Mouse (Mus musculus): ENCODE results near the gene Trpm3. TPM values are rescaled to one million over a fixed set of nuclear protein-coding genes. Genes with fewer than 3 reads are reported as not detected.

The Trpm3 gene
- polyA plus RNA-seq, 1 experiment from 2014 or later, result 14.8 TPM

- Histone ChIP-seq H3K9me3 (ENCODE audit: control insufficient read depth, low read length) (no peaks in the 10 kb centered on the region), H3K4me1 (ENCODE audit: control insufficient read depth, insufficient read depth, low read length) (no peaks in the 10 kb centered on the region), H3K27me3 (ENCODE audit: control insufficient read depth, insufficient read depth, low read length) (no peaks in the 10 kb centered on the region), H3K4me3 (replicated peaks; ENCODE audit: low read depth, low read length) (no peak overlapping the region), H3K27ac (replicated peaks; ENCODE audit: low read depth, low read length) (no peak overlapping the region), H3K4me2 (ENCODE audit: low read length) (no peak overlapping the region), H3K9ac (replicated peaks; ENCODE audit: low read length) (no peak overlapping the region), H3K36me3 (ENCODE audit: control insufficient read depth, insufficient read depth, low read length) (no peaks in the 10 kb centered on the region)
- ATAC-seq (ENCODE audit: low FRiP score, low TSS enrichment) (no peak), DNase-seq (no peak)
These were observed 642.7 kb downstream of the Trpm3 start for GRCm38 (mm10) chr19:22781579-22781978.

DNA sequence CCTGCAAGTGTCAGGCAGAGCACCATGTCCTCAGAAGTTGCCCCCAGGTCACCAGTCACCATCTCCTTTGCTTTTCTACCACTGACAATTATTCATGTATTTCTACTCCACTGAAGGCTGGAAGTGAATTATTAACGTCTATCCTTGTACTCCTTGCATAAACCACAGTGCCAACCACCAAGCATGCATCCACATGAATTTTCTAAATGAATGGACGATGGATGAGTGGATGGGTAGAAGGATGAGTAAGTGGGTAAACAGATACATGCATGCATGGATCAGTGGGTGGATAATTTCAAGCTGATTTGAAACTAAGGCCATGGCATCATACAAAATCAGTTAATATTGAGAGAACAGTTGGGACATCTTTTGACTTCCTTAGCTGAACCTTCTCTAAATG lies 644.9 kb downstream of the Trpm3 start:
- no peak for DNase-seq
- Histone ChIP-seq H3K4me2 (ENCODE audit: low read length) (no peak overlapping the region), H3K9me3 (ENCODE audit: control insufficient read depth, low read length) (0 out of 2 replicates have a peak, but pooled peaks cover 3% of the 10 kb centered on the region), H3K9ac (replicated peaks; ENCODE audit: low read length) (no peak overlapping the region), H3K36me3 (ENCODE audit: control insufficient read depth, insufficient read depth, low read length) (no peaks in the 10 kb centered on the region), H3K27ac (replicated peaks; ENCODE audit: low read depth, low read length) (no peak overlapping the region), H3K4me3 (replicated peaks; ENCODE audit: low read depth, low read length) (no peak overlapping the region), H3K4me1 (ENCODE audit: control insufficient read depth, insufficient read depth, low read length) (no peaks in the 10 kb centered on the region), H3K27me3 (ENCODE audit: control insufficient read depth, insufficient read depth, low read length) (no peaks in the 10 kb centered on the region)
- ATAC-seq (ENCODE audit: low FRiP score, low TSS enrichment), result no peak
- 84% methylated on average over 2 of the region's 2 CpGs for WGBS

GRCm38 (mm10) chr19:22789753-22790152 lies 650.9 kb downstream of the Trpm3 start:
- H3K36me3 ChIP-seq (ENCODE audit: control insufficient read depth, insufficient read depth, low read length), result no peaks in the 10 kb centered on the region
- 0 out of 2 replicates have a peak, but pooled peaks cover 3% of the 10 kb centered on the region for H3K9me3 ChIP-seq (ENCODE audit: control insufficient read depth, low read length)
- ATAC-seq (ENCODE audit: low FRiP score, low TSS enrichment) (no peak), DNase-seq (no peak)
- H3K27ac ChIP-seq (replicated peaks; ENCODE audit: low read depth, low read length), result no peak overlapping the region
- H3K27me3 ChIP-seq (ENCODE audit: control insufficient read depth, insufficient read depth, low read length), result no peaks in the 10 kb centered on the region
- 87% methylated on average over 3 of the region's 3 CpGs for WGBS
- no peak overlapping the region for H3K9ac ChIP-seq (replicated peaks; ENCODE audit: low read length)
- no peak overlapping the region for H3K4me3 ChIP-seq (replicated peaks; ENCODE audit: low read depth, low read length)
- no peak overlapping the region for H3K4me2 ChIP-seq (ENCODE audit: low read length)
- no peaks in the 10 kb centered on the region for H3K4me1 ChIP-seq (ENCODE audit: control insufficient read depth, insufficient read depth, low read length)

- Histone ChIP-seq H3K4me1 (ENCODE audit: control insufficient read depth, insufficient read depth, low read length) (no peaks in the 10 kb centered on the region), H3K4me3 (replicated peaks; ENCODE audit: low read depth, low read length) (no peak overlapping the region), H3K4me2 (ENCODE audit: low read length) (no peak overlapping the region), H3K9ac (replicated peaks; ENCODE audit: low read length) (no peak overlapping the region), H3K36me3 (ENCODE audit: control insufficient read depth, insufficient read depth, low read length) (no peaks in the 10 kb centered on the region), H3K27ac (replicated peaks; ENCODE audit: low read depth, low read length) (no peak overlapping the region), H3K27me3 (ENCODE audit: control insufficient read depth, insufficient read depth, low read length) (no peaks in the 10 kb centered on the region), H3K9me3 (ENCODE audit: control insufficient read depth, low read length) (no peaks in the 10 kb centered on the region)
- 82% methylated on average over 2 of the region's 2 CpGs for WGBS
- ATAC-seq (ENCODE audit: low FRiP score, low TSS enrichment), result no peak
- no peak for DNase-seq
These were observed 658.1 kb downstream of the Trpm3 start for GRCm38 (mm10) chr19:22796996-22797395.

- DNase-seq, result no peak
- no peak overlapping the region for H3K27ac ChIP-seq (replicated peaks; ENCODE audit: low read depth, low read length)
- WGBS, result 43% methylated on average over 5 of the region's 5 CpGs
These were observed 661.6 kb downstream of the Trpm3 start for GRCm38 (mm10) chr19:22800471-22800870.

DNA sequence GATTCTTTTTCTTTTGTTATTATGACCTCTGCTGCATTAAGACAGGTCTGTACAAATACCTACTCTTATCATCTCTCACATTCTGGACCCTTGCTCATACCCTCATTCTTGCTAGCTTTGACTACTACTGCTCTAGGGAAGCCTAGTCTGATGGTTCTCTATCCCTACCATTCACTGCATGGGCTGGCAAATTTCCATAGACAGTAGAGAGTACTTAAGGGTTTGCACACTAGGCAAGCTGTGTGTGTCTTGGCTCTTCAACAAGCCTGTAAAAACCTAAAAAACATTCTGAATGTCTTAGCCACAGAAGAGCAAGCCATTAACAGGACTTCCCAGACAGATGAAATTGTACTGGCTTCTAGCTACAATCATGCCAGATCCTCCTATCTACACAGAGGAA lies 664.5 kb downstream of the Trpm3 start:
- Histone ChIP-seq H3K4me1 (ENCODE audit: control insufficient read depth, insufficient read depth, low read length) (no peaks in the 10 kb centered on the region), H3K27me3 (ENCODE audit: control insufficient read depth, insufficient read depth, low read length) (no peaks in the 10 kb centered on the region), H3K4me3 (replicated peaks; ENCODE audit: low read depth, low read length) (no peak overlapping the region), H3K27ac (replicated peaks; ENCODE audit: low read depth, low read length) (no peak overlapping the region), H3K9ac (replicated peaks; ENCODE audit: low read length) (no peak overlapping the region), H3K36me3 (ENCODE audit: control insufficient read depth, insufficient read depth, low read length) (no peaks in the 10 kb centered on the region), H3K4me2 (ENCODE audit: low read length) (no peak overlapping the region), H3K9me3 (ENCODE audit: control insufficient read depth, low read length) (no peaks in the 10 kb centered on the region)
- ATAC-seq (ENCODE audit: low FRiP score, low TSS enrichment) (no peak), DNase-seq (no peak)

More at GRCm38 (mm10) chr19:22800471-22800870, 661.6 kb downstream of the Trpm3 start:
- Histone ChIP-seq H3K36me3 (ENCODE audit: control insufficient read depth, insufficient read depth, low read length) (no peaks in the 10 kb centered on the region), H3K4me3 (replicated peaks; ENCODE audit: low read depth, low read length) (no peak overlapping the region), H3K9ac (replicated peaks; ENCODE audit: low read length) (no peak overlapping the region), H3K4me2 (ENCODE audit: low read length) (no peak overlapping the region), H3K9me3 (ENCODE audit: control insufficient read depth, low read length) (no peaks in the 10 kb centered on the region), H3K4me1 (ENCODE audit: control insufficient read depth, insufficient read depth, low read length) (no peaks in the 10 kb centered on the region), H3K27me3 (ENCODE audit: control insufficient read depth, insufficient read depth, low read length) (no peaks in the 10 kb centered on the region)
- no peak for ATAC-seq (ENCODE audit: low FRiP score, low TSS enrichment)

DNA sequence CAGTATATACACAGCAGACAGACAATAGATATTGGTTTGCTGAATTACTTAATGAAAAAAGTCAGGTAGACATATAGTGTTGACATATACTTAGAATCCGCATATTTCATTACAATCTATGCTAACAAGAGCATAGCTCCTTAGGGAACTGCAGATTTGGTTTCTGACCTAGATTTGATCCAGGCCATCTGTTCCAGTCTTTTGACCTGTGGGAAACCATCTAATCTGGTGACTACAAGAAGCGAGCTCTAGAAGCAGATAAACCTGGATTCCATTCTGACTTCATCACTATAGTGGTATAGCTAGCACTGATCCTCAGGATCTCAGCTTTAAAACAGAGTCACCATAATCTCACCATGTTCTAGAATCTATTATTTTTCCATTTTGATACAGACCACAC lies 665.5 kb downstream of the Trpm3 start:
- Histone ChIP-seq H3K36me3 (ENCODE audit: control insufficient read depth, insufficient read depth, low read length) (no peaks in the 10 kb centered on the region), H3K9me3 (ENCODE audit: control insufficient read depth, low read length) (no peaks in the 10 kb centered on the region), H3K4me3 (replicated peaks; ENCODE audit: low read depth, low read length) (no peak overlapping the region), H3K4me1 (ENCODE audit: control insufficient read depth, insufficient read depth, low read length) (no peaks in the 10 kb centered on the region), H3K9ac (replicated peaks; ENCODE audit: low read length) (no peak overlapping the region), H3K27me3 (ENCODE audit: control insufficient read depth, insufficient read depth, low read length) (no peaks in the 10 kb centered on the region), H3K4me2 (ENCODE audit: low read length) (no peak overlapping the region), H3K27ac (replicated peaks; ENCODE audit: low read depth, low read length) (no peak overlapping the region)
- DNase-seq (no peak), ATAC-seq (ENCODE audit: low FRiP score, low TSS enrichment) (no peak)
- WGBS, result 88% methylated on average over 2 of the region's 2 CpGs

DNA sequence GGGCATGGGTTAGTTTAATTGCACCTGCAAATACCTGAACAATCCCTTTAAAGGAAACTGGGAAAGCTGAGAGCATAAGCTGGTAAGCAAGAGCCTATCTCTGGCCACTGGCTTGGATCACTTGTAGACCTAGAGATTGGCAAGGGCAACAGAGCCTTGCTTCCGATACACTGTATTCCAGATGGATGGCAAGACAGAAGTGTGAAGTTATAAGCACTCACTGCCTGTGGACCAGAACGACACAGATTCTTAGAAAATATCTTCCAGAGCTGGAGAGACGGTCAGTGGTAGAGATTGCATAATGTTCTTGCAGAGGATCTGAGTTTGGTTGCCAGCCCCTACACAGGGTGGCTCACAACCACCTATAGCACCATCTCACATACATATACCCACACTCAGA lies 671.4 kb downstream of the Trpm3 start:
- 89% methylated on average over 3 of the region's 3 CpGs for WGBS
- no peak overlapping the region for H3K27ac ChIP-seq (replicated peaks; ENCODE audit: low read depth, low read length)
- H3K27me3 ChIP-seq (ENCODE audit: control insufficient read depth, insufficient read depth, low read length), result no peaks in the 10 kb centered on the region
- no peak overlapping the region for H3K4me2 ChIP-seq (ENCODE audit: low read length)
- no peaks in the 10 kb centered on the region for H3K4me1 ChIP-seq (ENCODE audit: control insufficient read depth, insufficient read depth, low read length)
- H3K9ac ChIP-seq (replicated peaks; ENCODE audit: low read length), result no peak overlapping the region
- no peaks in the 10 kb centered on the region for H3K36me3 ChIP-seq (ENCODE audit: control insufficient read depth, insufficient read depth, low read length)
- H3K4me3 ChIP-seq (replicated peaks; ENCODE audit: low read depth, low read length), result no peak overlapping the region
- no peak for DNase-seq
- ATAC-seq (ENCODE audit: low FRiP score, low TSS enrichment), result no peak
- H3K9me3 ChIP-seq (ENCODE audit: control insufficient read depth, low read length), result no peaks in the 10 kb centered on the region

DNA sequence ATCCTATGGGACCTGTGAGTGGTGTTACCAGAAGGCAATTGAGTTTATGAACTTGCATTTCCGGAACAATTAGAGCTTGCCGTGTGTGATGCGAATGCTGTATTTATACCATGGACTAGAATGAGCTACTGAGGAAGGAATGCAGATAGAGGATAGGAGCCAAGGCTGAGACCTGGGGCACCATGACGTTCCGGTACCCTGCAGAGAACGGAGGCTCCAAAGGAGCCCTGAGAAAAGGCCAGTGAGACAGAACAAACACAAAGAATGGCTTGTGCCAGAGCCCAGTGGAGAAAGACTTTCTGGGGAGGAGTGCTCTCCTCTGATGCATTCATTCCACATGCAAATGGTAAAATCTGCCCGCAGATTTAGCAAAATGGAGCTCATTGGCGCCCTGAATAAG lies 682.9 kb downstream of the Trpm3 start:
- Histone ChIP-seq H3K9ac (replicated peaks; ENCODE audit: low read length) (no peak overlapping the region), H3K4me2 (ENCODE audit: low read length) (no peak overlapping the region), H3K4me1 (ENCODE audit: control insufficient read depth, insufficient read depth, low read length) (no peaks in the 10 kb centered on the region), H3K4me3 (replicated peaks; ENCODE audit: low read depth, low read length) (no peak overlapping the region), H3K27me3 (ENCODE audit: control insufficient read depth, insufficient read depth, low read length) (no peaks in the 10 kb centered on the region), H3K27ac (replicated peaks; ENCODE audit: low read depth, low read length) (no peak overlapping the region), H3K36me3 (ENCODE audit: control insufficient read depth, insufficient read depth, low read length) (no peaks in the 10 kb centered on the region), H3K9me3 (ENCODE audit: control insufficient read depth, low read length) (no peaks in the 10 kb centered on the region)
- ATAC-seq (ENCODE audit: low FRiP score, low TSS enrichment) (no peak), DNase-seq (no peak)
- 61% methylated on average over 8 of the region's 8 CpGs for WGBS
